Mouse (Mus musculus): ENCODE measurements around the gene Tac2.

Tac2 gene

DNA sequence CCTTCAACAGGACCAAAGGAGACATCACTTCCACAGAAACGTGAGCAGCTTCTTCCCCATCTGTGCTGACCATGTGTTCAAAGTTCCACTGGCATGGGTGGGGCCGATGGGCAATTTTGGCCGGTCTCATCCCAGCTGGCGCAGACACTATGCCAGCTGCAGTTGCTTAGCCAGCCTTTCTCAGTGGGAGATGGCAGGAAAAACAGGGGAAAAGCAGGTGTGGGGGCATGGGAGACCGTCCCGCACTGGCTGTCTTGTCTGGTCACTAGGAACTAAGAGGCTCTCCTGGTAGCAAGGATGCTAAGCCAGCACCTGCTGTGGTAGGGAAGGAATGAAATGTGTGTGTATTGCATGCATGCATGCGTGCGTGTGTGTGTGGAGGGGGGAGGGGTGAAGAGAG is 4.2 kb downstream of the Tac2 start:
- no peak for DNase-seq

DNA sequence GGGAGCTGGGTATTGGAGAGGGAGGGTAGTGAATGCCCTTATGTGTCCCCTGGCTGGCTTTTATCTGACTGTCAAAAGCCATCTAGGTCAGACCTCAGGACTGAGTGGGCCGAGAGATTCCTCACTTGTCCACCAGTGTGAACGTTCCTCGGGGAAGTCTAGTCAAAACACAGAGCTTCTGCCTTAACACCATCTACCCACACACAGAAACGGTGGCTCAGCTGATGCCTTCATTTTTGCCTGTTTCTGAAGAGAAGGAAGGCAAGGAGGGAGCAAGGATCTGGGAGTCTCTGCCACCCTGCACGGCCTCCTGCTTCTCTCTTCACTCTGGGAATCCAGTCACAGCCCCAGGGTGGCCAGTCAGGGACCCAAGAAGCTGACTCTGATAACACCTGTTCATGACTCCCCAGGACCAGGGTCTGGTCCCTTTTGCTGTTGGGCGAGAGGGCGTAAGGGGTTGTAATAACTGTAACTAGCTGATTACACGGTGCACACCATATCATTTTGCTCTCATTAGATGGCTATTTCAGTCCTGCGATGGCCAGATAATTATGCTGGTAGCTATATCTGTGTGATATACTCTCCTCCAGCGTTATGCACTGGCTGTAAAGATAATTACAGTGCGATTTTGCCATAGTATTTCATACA is 6.1 kb downstream of the Tac2 start:
- no peak for DNase-seq

DNA sequence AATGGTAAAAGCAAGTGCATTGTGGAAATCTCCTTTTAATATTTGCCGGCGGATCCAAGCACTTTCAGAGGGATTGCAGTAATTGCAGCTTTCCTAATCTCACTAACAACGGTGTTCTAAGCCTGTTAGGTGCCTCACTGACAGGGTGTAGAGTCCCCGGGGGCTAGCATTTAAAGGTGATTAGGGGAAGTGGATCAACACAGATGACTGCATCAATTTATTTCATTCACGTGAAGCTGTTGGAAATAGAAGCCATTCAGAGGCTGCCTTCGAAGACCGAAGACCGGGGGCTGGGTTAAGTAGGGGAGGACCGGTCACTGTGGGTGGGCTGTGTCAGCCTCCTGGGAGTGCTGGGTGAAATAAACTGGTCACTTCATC is 6.6 kb downstream of the Tac2 start:
- DNase-seq, result no peak

DNA sequence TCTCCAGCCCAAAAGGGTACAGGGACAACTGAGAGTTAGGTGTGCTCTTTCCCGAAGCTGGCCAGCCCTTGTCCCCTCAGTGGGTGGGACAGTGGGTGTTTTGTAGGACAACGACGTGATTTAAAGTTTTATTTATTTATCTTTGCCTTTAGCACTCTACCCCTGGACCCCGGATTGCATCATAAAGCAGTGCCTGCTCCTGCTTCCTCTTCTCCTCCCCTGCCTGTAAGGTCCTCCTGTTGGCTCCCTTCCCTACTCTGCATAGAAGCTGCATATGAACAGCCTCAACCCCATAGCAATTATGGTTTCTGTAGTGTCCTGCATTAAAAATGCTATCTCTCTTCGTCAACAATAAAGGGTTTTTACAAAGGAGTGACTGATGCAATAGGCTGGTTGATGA is 7.1 kb downstream of the Tac2 start:
- no peak for DNase-seq

DNA sequence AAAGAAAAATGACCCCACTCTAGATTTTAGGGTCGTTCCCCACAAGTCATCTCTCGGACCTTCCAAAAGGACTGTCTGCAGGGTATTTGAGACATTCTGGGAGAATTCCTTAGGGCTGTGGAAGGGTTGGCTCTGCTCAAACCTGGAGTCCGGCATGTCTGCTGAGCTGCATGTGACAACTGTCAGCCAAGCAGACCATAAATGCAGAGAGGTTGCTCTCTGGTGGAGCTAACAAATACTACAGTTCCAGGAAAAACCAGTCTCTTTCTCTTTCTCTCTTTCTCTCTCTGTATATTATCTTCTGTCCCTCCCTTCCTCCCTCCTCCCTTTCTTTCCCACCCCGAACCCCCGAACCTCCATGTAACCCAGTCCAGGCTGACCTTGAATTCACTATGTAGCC is 10.2 kb downstream of the Tac2 start:
- DNase-seq, result no peak

DNA sequence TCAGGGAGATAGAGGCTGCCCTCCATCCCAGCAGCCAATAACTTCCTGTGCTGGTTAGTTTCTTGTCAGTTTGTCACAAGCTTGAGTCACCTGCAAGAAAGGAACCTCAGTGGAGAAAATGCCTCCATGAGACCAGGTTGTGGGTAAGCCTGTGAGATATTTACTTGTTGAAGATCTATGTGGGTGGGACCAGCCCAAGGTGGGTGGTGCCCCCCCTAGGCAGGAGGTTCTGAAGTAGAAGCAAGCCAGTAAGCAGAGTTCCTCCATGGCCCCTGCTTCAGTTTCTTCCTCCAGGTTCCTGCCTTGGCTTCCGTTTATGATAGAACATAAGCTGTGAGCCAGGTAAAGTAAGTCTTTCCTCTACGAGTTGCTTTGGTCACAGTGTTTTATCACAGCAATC is 12.0 kb downstream of the Tac2 start:
- DNase-seq, result no peak

DNA sequence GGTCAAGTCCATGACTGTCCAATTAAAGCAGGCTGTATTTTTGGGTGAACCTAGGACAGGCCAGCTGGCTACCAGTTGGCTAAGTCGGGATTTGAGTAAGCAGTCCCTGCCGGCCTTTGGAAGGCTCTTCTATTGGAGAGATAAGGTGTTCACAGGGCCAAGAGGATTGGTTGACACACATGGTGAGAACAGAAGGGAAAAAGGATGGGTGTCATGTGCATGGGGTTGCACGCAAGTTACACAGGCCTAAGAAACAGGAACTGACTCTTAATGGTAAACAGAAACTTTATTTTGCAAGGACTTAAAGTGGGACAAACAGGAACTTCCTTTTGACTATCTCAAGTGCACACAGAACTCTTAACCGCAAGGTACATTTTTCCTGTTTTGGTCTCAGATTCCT is 12.6 kb downstream of the Tac2 start:
- DNase-seq, result no peak

DNA sequence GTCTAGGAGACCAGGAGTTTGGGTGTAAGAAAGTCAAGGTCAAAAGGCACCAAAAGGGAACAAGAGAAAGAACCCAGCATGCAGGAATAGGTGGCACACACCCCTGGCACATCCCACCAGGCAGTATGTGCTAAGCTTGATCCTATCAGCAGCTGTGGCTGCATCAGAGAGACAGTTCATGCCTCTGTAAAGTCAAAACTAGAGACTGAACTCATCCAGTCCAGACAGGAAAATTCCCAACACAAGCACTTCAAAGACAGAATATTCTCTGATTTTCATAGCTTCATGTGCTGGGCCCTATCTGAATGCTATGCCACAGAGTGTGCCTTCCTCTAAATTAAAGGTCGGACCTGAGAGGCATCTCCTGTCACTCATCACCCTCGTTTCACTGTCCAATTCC is 13.3 kb downstream of the Tac2 start:
- DNase-seq, result no peak

DNA sequence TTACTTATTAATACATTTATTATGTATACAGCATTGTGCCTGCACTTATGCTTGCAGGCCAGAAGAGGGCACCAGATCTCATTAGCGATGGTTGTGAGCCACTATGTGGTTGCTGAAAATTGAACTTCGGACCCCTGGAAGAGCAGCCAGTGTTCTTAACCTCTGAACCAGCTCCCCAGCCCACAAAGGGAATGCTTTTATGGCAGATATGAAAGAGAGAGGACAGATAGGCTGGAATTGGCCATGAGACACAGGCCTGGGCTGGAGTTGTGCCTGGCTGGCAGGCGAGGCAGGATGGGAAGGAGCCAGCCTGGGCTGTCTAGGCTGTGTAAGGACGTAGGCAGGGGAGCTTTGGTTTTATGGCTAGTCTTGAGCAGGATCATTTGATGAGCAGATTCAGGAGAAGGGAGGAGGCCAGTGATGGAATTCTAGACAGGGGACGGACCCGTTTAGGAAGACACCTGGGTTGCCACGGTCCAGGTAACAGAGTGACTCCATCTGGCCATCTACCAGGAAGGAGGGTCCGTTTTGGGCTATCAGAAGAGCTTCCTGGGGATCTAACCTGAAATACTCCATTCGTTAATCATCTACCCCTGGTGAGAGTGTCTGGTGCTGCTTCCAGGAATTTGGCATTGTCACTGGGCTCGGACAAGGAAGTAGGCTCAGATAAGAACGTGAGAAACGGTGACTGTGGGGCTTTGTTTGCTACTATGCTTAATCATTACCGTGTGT is 14.0 kb downstream of the Tac2 start:
- DNase-seq, result peak; percentile 48

DNA sequence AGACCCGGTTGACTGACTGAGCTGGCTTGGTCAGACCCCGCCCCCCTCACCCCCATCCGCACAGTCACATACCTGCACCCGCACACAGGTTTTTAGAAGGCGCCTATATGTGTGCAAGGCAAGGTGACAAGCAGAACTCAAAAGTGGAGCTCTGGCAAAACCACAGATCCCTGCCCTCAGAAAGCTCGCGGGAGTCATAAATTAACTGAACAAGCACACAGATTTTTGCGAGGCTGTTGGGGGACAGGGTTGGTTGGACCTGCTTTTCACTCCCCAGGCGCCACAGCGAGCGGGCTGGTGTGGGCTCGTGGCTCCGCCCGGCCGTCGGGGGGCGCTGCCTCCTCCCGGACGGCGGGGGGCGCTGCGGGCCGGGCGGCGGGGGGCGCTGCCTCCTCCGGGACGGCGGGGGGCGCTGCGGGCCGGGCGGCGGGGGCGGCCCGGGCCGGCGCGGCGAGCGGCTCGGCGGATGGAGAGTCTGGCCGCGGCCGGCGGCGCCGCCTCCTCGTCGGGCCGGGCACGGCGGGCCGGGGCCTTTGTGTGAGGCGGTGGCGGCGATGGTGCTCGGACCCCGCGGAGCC is 14.9 kb downstream of the Tac2 start, which contains the start of gene Zbtb39:
Gene Zbtb39 (plus strand): TSS at position 456 of the 578 bp plus-strand sequence.
- peak; percentile 90 for DNase-seq

DNA sequence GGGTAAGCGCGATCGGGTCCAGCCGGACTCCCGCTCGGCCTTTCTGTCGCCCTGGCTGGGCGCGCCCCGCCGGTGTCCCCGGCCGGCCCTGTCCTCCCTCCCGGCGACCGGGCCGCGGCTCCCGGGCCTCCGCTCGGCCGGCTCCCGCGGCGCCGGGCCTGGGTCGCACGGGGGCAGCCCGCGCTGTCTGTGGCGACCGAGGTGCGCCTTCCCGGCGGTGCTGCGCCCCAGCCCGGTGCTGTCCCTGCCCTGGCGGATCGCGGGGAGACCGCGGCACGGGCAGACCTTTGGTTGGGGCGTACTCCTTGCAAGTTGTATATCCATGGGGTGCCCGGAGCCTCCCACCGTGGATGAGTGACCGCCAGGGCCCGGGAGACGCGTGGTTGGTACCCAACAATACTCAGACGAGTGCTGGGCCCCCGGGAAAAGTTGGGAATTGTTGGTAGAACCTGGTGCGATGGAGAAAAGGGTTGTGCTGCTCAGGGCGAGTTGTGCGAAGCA is 15.4 kb downstream of the Tac2 start:
- DNase-seq, result no peak

DNA sequence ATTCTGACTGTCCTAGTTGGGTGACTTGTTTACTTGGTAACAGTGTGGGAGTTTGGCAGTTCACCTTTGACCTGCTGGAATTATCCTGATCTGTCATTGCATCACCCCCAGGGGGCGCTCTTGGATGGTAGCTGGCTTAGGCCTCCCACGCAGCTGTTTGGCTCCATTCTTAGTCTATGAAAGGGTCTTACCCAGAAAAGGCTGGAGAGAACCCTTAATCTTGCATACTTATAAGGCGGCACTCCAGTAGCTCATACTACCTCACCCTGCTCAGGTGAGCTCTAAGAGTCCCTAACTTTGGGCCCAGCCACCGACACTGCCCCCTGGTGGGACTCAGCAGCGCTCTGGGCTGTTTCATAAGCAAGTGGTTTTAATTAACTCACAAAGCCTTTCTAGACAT is 20.4 kb downstream of the Tac2 start:
- DNase-seq, result peak; percentile 68

DNA sequence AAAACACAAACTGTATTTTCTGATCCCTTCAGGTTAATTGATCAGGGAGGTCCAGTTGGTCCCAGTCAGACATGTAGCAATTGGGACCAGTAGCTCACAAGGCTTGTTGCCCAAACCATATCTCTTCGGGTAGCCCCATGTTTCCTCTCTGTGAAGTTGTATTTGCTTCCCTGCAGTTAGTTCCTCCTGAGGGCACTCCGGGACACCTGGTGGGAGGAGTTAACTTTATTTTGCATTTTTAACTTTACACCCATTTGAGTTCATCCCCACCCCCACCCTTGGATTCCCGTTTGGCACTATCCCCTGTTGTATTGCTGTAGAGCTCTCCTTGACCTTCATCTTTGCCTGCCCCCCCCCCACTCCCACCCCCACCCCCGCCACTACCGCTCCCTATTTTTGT is 21.6 kb downstream of the Tac2 start:
- no peak for DNase-seq

DNA sequence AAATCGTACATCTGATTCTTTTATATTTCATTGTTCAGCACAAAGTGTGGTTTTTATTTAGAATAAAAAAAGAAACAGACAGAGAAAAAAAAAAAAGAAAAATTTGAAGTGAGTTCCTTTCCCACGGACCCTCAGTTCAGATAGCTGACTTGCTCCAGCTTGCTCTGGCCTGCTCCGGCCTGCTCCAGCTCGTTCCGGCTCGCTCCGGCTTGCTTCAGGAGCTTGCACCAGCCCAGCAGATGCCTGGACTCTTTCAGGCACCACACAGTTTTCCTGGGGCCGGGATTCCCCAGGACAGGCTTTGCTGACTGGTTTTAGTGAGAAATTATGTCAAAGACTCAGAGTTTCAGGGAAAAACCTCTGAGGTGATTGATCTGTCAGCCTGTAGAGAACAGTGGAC is 23.0 kb downstream of the Tac2 start:
- peak; percentile 82 for DNase-seq

DNA sequence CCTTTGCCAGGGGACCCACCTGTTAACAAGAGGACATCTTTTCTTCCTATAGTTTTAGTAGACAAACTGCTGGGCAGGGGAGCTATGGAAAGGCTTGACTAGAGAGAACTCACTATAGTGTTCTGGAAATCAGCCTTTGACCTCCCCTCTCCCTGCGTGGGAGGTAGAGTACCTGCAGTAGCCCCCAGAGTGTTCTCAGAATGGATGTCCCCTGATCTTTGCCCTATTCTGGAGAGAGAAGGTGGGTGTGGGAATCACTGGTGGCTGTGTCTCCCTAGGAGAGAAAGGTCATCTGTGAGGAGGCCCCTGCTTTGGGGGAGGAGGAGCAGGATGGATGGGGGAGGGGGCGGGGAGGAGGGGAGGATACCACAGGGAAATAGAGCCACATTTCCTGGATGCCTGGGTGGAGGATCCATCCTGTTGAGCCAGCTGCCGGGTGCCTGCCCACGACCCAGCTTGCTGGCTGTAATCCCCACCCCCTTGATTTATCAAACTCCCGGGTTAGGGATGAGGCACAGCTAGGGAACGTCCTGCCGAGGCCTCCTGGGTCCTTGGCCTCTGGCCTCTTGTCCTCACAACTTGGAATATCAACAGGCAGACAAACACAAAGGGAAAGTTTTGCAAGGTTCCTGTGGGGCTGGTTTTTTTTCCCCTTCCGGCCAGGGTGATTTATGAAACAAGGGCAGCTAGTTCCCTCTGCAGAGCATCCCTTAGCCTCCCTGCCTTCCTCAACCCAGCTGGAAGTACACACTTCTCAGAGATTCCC is 24.8 kb downstream of the Tac2 start:
- DNase-seq, result peak; percentile 88

DNA sequence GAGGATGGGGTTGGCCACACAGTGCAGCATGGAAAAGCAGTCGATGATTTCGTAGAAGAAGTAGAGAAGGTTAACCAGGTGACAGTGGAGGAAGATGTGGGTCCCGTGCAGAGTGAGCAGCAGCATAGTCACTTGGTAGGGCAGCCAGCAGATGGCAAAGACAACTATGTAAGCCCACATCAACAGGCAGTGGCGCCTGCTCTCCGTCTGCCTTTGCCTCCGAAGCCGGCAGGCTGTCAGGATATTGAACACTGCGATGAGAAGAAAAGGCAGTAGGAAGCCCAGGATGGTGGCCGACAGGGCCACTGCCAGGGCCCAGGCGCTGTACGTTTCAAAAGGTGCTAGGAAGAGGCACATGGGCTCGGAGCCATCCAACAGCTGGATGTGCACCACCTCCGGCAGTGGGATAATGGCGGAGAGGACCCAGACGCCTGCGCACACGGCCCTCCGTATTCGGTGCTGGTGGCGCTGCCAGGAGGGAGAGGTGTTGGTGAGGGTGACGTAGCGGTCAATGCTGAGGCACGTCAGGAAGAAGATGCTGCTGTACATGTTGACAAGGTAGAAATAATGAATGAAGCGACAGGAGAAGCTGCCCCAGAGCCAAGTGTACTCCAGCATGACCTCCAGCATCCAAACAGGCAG is 26.0 kb downstream of the Tac2 start:
- DNase-seq, result no peak

DNA sequence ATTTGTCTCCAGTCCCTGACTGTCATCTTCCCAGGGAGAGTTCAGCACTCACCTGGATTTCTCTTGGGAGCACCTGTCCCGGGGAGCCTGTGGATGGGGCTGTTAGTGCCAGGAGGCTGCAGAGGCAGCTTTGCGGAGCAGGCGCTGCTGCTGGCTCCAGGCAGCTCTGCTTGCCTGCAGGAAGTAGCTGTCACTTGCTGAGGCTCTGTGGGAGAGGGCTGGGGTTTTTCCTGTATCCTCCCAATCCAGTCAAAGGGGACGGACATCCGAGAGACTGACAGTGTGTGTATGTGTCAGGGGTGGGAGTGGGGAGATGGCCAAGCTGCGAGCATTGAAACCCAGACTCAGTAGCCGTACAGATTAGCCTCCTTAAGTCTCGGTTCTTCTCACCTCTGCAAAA is 27.3 kb downstream of the Tac2 start, which contains the start of gene Gpr182:
Gene Gpr182 (minus strand): TSS at position 185 of the 400 bp plus-strand sequence.
- peak; percentile 76 for DNase-seq

DNA sequence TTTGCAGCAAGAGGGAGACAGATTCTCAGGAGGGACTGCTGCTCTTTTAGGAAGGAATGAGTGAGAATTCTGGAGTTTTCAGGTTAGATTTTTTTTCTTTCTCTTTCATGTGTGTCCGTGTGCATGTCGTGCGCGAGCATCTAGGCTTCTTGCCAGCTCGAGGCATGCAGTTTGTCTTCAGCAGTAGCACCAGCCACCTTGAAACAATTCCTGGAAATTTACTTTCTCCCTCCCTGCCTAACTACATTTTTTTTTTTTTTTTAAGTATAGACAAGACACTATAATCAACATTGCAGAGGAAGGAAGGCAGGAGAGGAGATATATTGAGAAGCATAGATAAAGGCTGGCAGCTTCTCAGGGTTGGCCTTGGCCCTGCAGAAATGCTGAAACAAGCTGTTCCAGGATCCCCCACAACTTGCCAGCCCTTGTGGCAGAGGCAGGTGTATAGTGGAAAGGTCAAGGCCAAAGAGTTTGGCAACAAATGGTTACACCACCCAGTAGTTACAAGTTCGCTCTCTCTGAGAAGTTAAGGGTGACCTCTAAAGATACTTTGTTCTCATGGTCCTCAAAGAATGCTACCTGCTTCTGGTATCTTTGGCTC is 30.4 kb downstream of the Tac2 start:
- peak; percentile 76 for DNase-seq

DNA sequence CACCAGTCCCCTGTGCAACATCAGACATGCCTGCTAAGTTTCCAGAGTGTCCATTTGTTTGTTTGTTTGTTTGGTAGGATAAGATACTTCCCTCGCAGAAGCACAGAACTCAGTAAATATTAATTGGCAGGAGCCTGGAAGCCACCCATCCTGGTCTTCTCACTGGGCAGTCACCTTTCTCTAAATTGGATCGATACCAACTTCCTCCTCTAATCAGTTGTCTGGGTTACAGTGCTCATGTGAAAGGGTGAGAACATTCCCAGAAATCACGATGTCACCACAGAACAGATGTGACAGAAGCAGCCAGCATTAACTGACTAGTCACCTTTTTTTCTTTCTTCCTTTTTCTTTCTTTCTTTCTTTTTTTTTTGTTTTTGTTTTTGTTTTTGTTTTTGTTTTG is 31.0 kb downstream of the Tac2 start:
- no peak for DNase-seq

DNA sequence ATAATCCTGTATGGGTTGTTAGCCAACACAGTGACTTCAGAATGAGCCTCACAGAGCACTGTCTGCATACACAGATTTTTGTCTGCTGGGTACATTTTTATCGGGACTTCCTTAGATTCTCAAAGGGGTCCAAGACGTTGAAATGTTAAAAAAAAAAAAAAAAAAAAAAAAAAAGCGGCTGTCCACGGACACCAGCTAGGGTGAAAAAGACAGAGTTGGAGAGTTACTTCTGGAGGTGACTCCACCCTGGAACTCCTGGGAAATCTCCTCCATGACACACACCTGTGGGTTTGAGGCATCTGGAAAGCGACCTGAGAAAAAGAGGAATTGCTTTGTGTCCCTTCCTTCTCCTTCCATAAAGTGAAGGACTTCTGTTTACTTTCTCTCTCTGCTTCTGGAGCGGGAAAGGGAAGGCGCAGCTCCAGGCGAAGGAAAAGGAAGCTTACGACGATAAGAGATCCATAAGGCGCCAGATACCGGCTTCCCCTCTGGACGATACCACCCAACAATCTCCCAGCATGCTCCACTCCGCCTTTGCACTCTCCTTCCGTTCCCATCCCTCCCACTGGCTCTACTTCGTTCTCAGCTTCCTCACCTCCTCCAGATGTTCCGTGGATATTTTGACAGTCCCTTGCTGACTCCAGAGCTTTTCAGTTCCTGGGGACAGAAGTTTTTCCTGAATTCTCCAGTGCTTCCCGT is 31.6 kb downstream of the Tac2 start:
- peak; percentile 32 for DNase-seq
